Mouse (Mus musculus) small intestine, adult 2 months (tissue): ENCODE measurements around the gene Atp7b.

Experiments used
- CTCF ChIP-seq: fragments of 200-500 bp; IDR thresholded peaks from 2 replicates; pipeline ENCODE4 v1.5.1; 2012; ENCODE audit warnings: low read depth, mild to moderate bottlenecking, control low read depth, inconsistent platforms, low read length, moderate library complexity, mixed read lengths; ENCODE audit not compliant: insufficient replicate concordance, insufficient read length; ENCODE audit errors: extremely low read depth
- POLR2A ChIP-seq: fragments of 200-500 bp; IDR thresholded peaks from 2 replicates; pipeline ENCODE4 v1.6.1; 2012; ENCODE audit warnings: low read depth, mild to moderate bottlenecking, control low read depth, inconsistent platforms, low read length, moderate library complexity

DNA sequence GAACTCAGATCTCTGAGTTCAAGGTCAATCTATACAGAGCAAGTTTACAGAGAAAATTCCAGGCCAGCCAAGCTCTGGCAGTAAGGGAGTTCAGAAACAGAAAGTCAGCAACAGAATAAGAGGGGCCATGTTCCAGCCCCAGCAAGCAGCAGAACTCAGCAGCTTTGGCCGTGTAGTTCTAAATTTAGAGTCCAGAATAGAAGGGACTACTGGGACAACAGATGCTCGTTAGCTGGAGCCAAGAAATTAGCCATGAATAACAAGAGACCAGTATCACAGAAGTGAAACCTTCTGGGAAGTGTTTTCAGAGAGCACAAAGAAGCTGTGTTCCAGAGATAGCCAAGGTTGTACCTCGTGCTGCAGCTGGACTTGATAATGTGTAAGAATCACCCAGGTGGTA lies 50.7 kb downstream of the Atp7b start:
- TF ChIP-seq CTCF (no peak), POLR2A (no peak)
